Mouse (Mus musculus) hindbrain, embryonic 16.5 days (tissue): ENCODE results near the gene Sh2d2a. TPM values are rescaled to one million over a fixed set of nuclear protein-coding genes. Genes with fewer than 3 reads are reported as not detected.
"Not testable (repeated sequence)": the region's sequence is repeated elsewhere in the genome, so short reads cannot be mapped to it uniquely, and the experiment has no call there.

Experiments
- ATAC-seq: fragments of 200-750 bp; cut with Nextera tagmentation; 2 replicates; pipeline ENCODE4 v1.8.0; 2017; ENCODE audit warnings: moderate TSS enrichment, moderate library complexity
- H3K27ac ChIP-seq: fragments of 300-500 bp; sonication (generic); 2 replicates; pipeline ENCODE4 v1.5.1; 2014; ENCODE audit warnings: low read depth, mild to moderate bottlenecking, control low read depth, low read length, moderate library complexity
- H3K27me3 ChIP-seq: fragments of 300-500 bp; sonication (generic); replicated peaks from 2 replicates; pipeline ENCODE4 v1.6.1; 2014; ENCODE audit warnings: low read length; ENCODE audit not compliant: control insufficient read depth, insufficient read depth
- H3K36me3 ChIP-seq: fragments of 300-500 bp; sonication (generic); 2 replicates; pipeline ENCODE4 v1.6.1; 2014; ENCODE audit warnings: mild to moderate bottlenecking, low read length, moderate library complexity, mixed read lengths; ENCODE audit not compliant: control insufficient read depth, insufficient read depth
- H3K4me1 ChIP-seq: fragments of 300-500 bp; sonication (generic); 2 replicates; pipeline ENCODE4 v1.6.1; 2014; ENCODE audit warnings: low read depth, low read length; ENCODE audit not compliant: control insufficient read depth, insufficient read depth
- H3K4me2 ChIP-seq: fragments of 300-500 bp; sonication (generic); 2 replicates; pipeline ENCODE4 v1.6.1; 2014; ENCODE audit warnings: mild to moderate bottlenecking, low read length, control low read depth, moderate library complexity
- H3K4me3 ChIP-seq: fragments of 300-500 bp; sonication (generic); 2 replicates; pipeline ENCODE4 v1.5.1; 2014; ENCODE audit warnings: mild to moderate bottlenecking, low read length, control low read depth, moderate library complexity
- H3K9ac ChIP-seq: fragments of 300-500 bp; sonication (generic); 2 replicates; pipeline ENCODE4 v1.6.1; 2014; ENCODE audit warnings: low read depth, mild to moderate bottlenecking, control low read depth, low read length, moderate library complexity
- H3K9me3 ChIP-seq: fragments of 300-500 bp; sonication (generic); 2 replicates; pipeline ENCODE4 v1.6.1; 2014; ENCODE audit warnings: mild to moderate bottlenecking, low read length, moderate library complexity; ENCODE audit not compliant: control insufficient read depth
- WGBS: fragments of 180-500 bp; shearing (Covaris S2); extraction: QIAGEN DNeasy Blood & Tissue Kit; methylation state at CpG from one replicate; pipeline ENCODE4 v1.1.7; 2014; 5-methylcytosine and 5-hydroxymethylcytosine counted together
- polyA plus RNA-seq: library from polyadenylated mRNA; unstranded; fragments of >200 nt; fragmentation: Nextera tagmentation; extraction: Ambion mirVana; gene quantifications from 2 replicates; pipeline ENCODE4 v1.2.1, GENCODE M21; 2015

Gene Sh2d2a
- polyA plus RNA-seq, 1 experiment from 2014 or later: not detected

DNA sequence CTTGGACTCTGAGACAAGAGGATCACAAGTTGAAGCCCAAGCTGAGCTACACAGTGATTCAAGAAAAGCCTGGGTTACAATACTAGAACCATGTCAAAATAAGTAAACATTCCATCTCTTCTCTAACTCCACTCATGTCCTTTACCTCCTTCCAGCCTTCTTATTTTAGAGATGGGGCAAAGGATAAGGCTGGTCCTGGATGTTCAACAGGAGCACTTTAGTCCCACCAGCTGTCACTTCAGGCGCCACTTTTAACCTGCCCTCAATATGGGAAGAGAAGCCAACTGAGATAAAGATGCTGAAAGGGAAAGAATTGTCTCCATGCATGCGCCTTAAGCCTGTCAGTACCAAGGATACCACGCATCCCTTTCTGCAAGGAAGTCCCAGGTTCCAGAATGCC, 37.7 kb downstream of the Sh2d2a start:
- Histone ChIP-seq H3K4me1 (peaks cover 18% of the 10 kb centered on the region), H3K27me3 (no peaks in the 10 kb centered on the region), H3K4me2 (peak overlapping the region; percentile 82), H3K9ac (peak overlapping the region; percentile 98), H3K27ac (peak overlapping the region; percentile 89), H3K4me3 (peak overlapping the region; percentile 100), H3K36me3 (0 out of 2 replicates have a peak, but pooled peaks cover 3% of the 10 kb centered on the region), H3K9me3 (no peaks in the 10 kb centered on the region)
- 6% methylated on average over 3 of the region's 3 CpGs for WGBS
- ATAC-seq: no peak

- Histone ChIP-seq H3K27me3 (no peaks in the 10 kb centered on the region), H3K9ac (peak overlapping the region; percentile 98), H3K4me1 (peaks cover 18% of the 10 kb centered on the region), H3K9me3 (no peaks in the 10 kb centered on the region), H3K27ac (peak overlapping the region; percentile 89), H3K36me3 (0 out of 2 replicates have a peak, but pooled peaks cover 3% of the 10 kb centered on the region), H3K4me3 (peak overlapping the region; percentile 100), H3K4me2 (peak overlapping the region; percentile 82)
- under 1% methylated on average over 28 of the region's 28 CpGs for WGBS
- no peak; the same call in 1 of the 2 replicates for ATAC-seq
Observed at GRCm38 (mm10) chr3:87884708-87885251, 38.2 kb downstream of the Sh2d2a start.

GRCm38 (mm10) chr3:87885281-87886003, 38.9 kb downstream of the Sh2d2a start, which contains the start of gene Prcc:
Prcc (minus strand) TSS chr3:87885608.
- Histone ChIP-seq H3K27ac (peak within 1 kb of the TSS; percentile 89), H3K4me3 (peak within 1 kb of the TSS; percentile 100), H3K9ac (peak within 1 kb of the TSS; percentile 98), H3K4me1 (peaks cover 18% of the 10 kb centered on the region), H3K27me3 (no peaks in the 10 kb centered on the region), H3K36me3 (0 out of 2 replicates have a peak, but pooled peaks cover under 1% of the 10 kb centered on the region), H3K9me3 (no peaks in the 10 kb centered on the region), H3K4me2 (peak within 1 kb of the TSS; percentile 82)
- ATAC-seq: peak; percentile 99
- under 1% methylated on average over 32 of the region's 33 CpGs for WGBS

GRCm38 (mm10) chr3:87886004-87886365, 39.4 kb downstream of the Sh2d2a start:
- no peak for ATAC-seq
- WGBS: 14% methylated on average over 10 of the region's 10 CpGs
- peak overlapping the region; percentile 65 for H3K9ac ChIP-seq
- peak overlapping the region; percentile 53 for H3K4me3 ChIP-seq
- H3K36me3 ChIP-seq: no peaks in the 10 kb centered on the region
- no peaks in the 10 kb centered on the region for H3K27me3 ChIP-seq
- 0 out of 2 replicates have a peak overlapping the region, but pooled peaks have one; percentile 29 for H3K27ac ChIP-seq
- peaks cover 18% of the 10 kb centered on the region for H3K4me1 ChIP-seq
- peak overlapping the region; percentile 65 for H3K4me2 ChIP-seq
- no peaks in the 10 kb centered on the region for H3K9me3 ChIP-seq

DNA sequence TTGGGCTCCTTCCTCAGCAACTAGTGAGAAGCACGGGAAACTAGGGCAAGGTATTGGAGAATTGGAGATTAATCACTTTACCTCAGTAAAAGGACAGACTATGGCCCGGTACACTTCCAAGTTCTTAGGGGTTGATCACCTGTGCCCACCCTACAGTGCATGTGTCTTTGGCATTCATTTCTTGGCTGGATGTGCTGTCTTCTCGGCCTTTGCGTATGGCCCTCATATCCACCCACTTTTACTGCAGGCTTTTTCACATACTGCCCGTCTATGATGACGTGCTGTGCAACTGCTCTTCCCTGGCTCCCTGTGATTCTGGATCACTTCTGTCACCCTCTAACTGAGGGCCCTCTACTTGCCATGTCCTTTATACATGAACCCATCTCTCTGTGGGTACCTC, 39.9 kb downstream of the Sh2d2a start:
- no peak for ATAC-seq
- peak overlapping the region; percentile 65 for H3K4me2 ChIP-seq
- no peak overlapping the region for H3K27ac ChIP-seq
- H3K4me1 ChIP-seq: peaks cover 18% of the 10 kb centered on the region
- H3K4me3 ChIP-seq: peak overlapping the region; percentile 53; the same call in 1 of the 2 replicates
- H3K27me3 ChIP-seq: no peaks in the 10 kb centered on the region
- no peak overlapping the region for H3K9ac ChIP-seq
- no peaks in the 10 kb centered on the region for H3K36me3 ChIP-seq
- WGBS: 86% methylated on average over 6 of the region's 6 CpGs
- H3K9me3 ChIP-seq: no peaks in the 10 kb centered on the region

GRCm38 (mm10) chr3:87887400-87887799, 40.8 kb downstream of the Sh2d2a start:
- H3K4me1 ChIP-seq: peaks cover 16% of the 10 kb centered on the region
- not testable (repeated sequence) for H3K4me3 ChIP-seq, H3K36me3 ChIP-seq, ATAC-seq, H3K4me2 ChIP-seq, H3K27ac ChIP-seq, H3K9ac ChIP-seq, H3K27me3 ChIP-seq, H3K9me3 ChIP-seq
- WGBS: 81% methylated on average over 4 of the region's 4 CpGs

- Histone ChIP-seq H3K36me3 (no peaks in the 10 kb centered on the region), H3K27ac (no peak overlapping the region), H3K27me3 (no peaks in the 10 kb centered on the region), H3K4me3 (no peak overlapping the region), H3K4me1 (no peaks in the 10 kb centered on the region), H3K9ac (no peak overlapping the region), H3K4me2 (no peak overlapping the region), H3K9me3 (no peaks in the 10 kb centered on the region)
- 51% methylated on average over 3 of the region's 3 CpGs for WGBS
- ATAC-seq: no peak
Observed at GRCm38 (mm10) chr3:87891481-87891880, 44.9 kb downstream of the Sh2d2a start.

GRCm38 (mm10) chr3:87893367-87893905, 46.9 kb downstream of the Sh2d2a start:
- no peaks in the 10 kb centered on the region for H3K36me3 ChIP-seq
- no peaks in the 10 kb centered on the region for H3K4me1 ChIP-seq
- H3K9me3 ChIP-seq: no peaks in the 10 kb centered on the region
- no peak overlapping the region for H3K4me3 ChIP-seq
- no peak for ATAC-seq
- no peak overlapping the region for H3K9ac ChIP-seq
- H3K27ac ChIP-seq: no peak overlapping the region
- WGBS: 83% methylated on average over 3 of the region's 3 CpGs
- no peaks in the 10 kb centered on the region for H3K27me3 ChIP-seq
- no peak overlapping the region for H3K4me2 ChIP-seq

- Histone ChIP-seq H3K9ac (no peak overlapping the region), H3K27ac (no peak overlapping the region), H3K4me3 (no peak overlapping the region), H3K27me3 (no peaks in the 10 kb centered on the region), H3K4me1 (no peaks in the 10 kb centered on the region), H3K4me2 (no peak overlapping the region), H3K36me3 (no peaks in the 10 kb centered on the region), H3K9me3 (no peaks in the 10 kb centered on the region)
- no peak for ATAC-seq
- WGBS: 73% methylated on average over 3 of the region's 3 CpGs
Observed at GRCm38 (mm10) chr3:87899266-87899665, 52.7 kb downstream of the Sh2d2a start.
